Mouse (Mus musculus) T-helper 1 cell (primary cell): Measurements from ENCODE around the gene Wnt4.

Experiments
- in situ Hi-C: fragments of 300-600 bp; cut with MboI, MseI; formaldehyde crosslinking; loops from one replicate; pipeline ENCODE4 v1.15.1; 2025; ENCODE audit warnings: high pct_unique_total_duplicates

The Wnt4 gene

DNA sequence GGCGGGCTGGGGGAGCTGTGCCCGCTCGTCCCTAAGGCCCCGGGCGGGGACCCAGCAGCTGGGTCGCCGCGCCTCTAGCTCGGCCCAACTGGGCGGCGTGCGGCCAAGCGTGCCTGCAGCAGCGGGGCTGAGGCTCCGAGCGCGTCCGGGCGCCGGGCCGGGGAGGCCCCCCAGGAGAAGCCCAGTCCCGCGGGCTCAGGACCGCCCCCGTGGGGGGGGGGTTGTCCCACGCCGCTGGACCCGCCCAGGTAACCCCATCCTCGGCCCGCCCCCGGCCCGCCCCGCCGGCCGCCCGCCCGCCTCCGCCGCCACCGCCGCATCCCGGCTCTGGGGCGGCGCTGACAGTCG is at the start of gene Wnt4:
TSS of gene Wnt4 (plus strand) at position 324 of the 348 bp plus-strand sequence.
- in situ Hi-C loops, result no loop called here

DNA sequence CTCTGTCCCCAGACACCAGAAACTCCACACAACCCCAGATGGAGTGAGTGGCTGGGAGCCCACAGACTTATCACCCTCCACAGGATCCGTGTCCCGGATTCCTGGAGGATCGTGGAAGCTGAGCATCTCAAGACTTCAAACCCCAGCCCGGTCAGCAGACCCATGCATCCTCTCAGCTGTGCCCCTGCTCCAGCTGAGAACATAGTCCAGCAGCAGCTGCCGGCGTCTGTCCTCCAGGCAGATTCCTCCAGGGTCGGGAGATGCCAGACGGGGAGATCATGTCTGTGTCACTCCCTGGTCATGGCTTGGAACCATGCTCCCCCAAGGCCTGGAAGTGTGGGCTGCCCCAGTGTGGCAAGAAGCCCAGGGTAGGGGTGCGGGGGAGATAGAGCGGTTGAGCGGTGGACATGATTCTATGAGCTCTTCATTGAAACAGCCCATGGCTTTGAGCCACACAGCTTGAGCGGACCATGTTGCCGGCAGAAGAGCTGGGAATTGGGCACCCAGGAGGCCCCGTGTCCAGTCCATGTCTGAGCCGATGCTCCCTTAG is 48.6 kb upstream of the Wnt4 start:
- in situ Hi-C loops, result no loop called here

DNA sequence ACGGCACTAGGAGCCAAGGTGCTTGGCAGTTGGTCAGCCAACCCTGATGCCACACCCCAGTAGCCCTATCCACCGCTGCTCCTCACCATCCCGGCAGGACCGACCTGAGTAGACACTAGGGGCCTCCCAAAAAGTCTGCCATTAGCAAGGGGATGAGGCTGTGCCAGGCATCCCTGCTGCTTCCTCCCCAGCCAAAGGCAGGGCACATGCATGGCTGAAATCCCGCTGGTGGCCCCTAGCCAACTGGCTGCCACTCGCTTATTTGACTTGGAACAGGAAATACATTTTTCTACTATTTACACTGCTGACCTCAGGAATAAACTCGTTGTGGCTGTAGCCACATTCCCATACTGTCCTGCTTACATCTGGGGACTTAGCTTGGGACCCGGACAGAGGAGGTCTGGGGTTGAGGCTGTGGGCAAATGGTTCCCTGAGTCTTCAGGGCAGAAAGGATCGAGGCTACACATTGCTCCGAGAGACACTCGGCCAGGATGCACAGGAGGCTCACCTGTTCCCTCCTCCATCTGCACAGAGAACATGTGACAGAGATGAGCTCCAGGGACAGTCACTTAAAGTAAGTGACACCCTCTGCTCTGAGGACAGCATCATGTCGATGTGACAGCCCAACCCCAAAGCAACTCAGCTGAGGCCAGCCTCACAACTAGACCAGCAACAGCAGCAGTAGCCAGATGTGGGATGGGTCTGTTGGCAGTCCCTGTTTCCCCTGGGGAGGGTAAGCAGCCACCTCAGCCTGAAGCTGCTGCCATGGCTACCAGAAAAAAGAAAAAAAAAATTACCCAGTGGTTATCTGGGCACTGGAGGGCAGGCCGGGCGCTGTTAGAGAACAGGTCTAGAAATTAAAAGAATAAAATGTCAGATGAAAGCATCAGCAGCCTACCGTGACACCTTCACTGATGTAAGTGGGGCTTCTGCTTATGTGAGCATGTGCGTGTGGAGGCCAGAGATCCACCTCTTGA is 45.5 kb upstream of the Wnt4 start:
- in situ Hi-C loops, result no loop called here

DNA sequence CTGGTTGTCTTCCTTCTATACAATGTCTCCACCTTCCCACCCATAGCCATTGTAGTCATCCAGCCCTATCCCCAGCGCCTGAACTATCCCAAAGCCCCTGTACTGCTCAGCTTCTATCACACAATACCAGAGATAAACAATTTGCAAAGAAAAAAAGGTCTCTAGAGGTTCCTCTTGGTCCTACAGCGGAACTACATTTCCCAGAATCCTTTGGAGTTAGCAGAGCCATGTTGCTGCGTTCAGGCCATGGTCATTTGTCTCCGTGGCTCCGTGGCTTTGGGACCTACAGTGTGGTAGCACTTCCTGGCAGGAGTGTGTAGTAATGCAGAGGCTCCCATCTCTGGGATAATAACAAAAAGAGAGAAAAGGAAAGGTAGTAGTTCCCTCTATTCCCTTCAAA is 43.7 kb upstream of the Wnt4 start:
- in situ Hi-C loops, result no loop called here

DNA sequence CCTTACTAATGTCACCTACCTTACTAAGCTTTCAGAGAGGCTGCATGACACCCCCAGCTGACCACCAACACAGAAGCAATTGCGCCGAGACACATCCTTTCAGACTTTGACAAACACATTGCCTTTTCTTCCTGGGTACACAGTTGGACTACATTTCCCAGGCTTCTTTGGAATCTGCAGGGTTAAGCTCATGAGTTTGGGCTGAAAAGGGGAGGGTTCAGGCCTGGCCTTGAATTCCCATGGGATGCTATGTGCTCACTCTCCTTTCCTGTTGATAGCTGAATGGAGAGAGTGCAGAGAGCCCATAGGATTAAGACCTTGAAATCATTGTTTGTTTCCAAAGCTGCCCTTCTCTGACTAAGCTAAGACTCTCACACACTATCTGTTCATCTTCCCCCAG is 42.8 kb upstream of the Wnt4 start:
- in situ Hi-C loops, result no loop called here

DNA sequence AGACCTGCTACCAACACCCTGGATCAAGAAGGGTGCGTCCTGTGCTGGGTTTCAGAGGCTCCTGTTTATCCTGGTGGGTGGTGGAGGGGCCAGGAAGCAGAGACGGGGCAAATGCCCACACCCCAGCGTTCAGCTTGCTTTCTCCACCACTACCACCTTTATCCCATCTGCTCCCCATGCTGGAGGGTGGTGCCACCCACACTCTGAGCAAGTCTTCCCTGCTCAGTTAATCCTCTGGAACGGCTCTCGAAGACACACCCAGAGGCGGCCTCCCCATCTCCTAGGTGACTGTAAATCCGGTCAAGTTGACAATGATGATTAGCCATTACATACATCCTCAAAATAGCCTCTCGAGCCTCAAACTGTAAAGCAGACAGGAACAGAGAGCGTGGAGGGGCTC is 41.9 kb upstream of the Wnt4 start:
- in situ Hi-C loops, result no loop called here

DNA sequence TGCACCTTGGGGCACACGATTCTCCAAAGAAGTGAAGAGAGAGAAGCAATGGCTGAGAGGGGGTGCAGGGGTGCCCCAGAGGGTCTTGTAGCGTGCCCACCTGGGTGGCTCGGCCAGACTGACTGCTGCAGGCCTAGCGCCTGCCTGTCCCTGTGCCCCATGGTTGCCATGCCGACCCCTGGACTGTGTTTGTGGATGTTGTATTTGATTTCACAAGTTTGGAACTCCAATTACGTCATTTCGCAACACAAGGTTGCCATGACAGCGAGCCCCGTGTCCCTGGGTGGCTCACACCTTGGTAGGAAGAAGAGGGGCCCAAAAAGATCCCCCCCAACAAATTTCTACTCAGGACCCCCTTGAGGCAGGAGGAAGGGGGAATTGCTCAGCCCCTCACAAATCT is 32.4 kb upstream of the Wnt4 start:
- in situ Hi-C loops, result no loop called here

DNA sequence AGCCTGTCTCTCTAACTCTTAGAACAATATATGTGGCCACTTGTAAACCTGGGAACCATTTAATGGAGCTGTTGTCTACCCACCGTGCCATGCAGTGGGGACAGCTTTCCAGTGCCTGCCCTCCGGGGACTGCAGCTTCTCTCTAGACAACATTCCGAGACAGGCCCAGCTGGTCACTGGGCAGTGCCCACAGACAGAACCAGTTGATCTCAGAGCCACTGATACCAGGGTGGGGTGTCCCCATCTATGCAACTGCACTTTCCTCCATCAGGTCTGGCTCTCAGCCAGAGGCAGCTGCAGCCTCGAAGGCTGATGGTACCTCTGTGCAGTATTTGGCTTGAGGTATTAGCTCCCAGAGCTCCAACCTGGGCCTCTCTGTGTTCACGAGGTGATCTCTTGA is 27.0 kb upstream of the Wnt4 start:
- in situ Hi-C loops, result no loop called here

DNA sequence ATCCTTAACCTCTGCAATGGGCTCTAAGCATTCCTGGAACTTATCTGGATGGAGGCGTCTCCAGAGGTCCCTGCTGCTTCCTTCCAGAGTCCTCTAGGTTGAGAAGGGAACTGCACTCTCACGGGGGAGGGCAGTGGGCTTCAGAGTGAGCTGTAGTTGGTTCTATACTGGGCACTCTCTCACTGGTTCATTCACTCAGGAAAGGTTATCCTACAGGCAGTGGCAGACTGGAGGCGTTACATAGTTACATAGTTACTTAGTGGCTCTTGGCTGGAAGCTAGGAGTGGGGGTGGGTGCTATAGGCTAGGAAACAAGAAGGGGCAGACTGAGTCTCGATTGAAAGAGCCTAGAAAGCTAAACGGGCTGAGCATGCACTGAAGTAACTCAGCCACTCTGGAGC is 26.4 kb upstream of the Wnt4 start:
- in situ Hi-C loops, result no loop called here

DNA sequence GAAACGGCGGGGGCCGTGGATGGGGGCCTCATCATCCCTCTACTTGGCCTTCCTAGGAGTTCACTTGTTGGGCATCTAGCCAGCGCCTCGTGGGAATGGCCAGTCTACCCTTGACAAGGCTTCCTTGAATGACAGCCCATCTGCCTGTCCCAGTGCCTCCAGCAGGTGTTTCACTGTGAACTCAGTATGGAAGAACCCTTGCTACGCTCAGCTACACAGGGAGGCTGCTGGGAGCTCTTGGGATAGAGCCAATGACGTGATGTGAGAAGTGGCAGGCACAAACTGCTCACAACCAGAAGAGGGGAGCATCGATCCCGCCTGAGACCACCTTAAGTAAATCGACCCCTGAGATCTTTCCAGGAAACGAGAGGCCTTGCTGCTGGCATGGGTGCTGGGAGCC is 23.7 kb upstream of the Wnt4 start:
- in situ Hi-C loops, result no loop called here

DNA sequence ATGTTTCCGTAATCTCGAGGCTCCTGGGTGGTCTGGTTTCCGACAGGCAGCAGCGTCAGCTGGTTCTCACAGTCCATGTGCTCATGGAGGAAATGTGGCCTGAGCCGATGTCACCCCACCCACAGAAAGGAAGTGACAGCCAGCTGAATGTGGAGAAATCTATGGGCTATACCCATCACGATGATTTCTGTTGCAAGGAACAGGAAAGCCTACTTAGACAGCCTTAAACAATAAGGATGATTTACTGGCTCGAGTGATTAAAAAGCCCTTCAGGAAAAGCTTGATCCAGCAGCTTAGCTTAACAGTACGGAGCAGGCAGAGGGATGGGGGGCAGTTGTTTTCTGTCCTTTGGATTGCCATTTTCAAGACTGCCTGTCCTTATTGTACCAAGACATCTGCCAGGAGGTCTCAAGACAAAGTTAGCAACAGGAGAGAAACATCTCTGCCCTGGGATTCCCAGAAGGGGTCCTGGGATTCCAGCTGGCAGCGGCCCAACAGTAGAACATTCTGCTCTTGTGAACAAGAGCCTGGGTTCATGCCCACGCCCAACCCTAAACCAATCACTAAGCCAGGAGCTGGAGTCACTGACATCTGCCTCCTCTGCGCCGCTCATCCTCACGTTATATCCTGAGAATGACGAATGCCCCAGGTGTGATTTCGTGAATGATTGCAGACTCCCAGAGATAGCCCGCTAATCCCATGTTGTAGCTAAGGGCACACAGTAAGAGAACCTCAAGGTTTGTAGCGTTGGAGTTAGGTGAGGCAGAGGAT is 22.9 kb upstream of the Wnt4 start:
- in situ Hi-C loops, result no loop called here

DNA sequence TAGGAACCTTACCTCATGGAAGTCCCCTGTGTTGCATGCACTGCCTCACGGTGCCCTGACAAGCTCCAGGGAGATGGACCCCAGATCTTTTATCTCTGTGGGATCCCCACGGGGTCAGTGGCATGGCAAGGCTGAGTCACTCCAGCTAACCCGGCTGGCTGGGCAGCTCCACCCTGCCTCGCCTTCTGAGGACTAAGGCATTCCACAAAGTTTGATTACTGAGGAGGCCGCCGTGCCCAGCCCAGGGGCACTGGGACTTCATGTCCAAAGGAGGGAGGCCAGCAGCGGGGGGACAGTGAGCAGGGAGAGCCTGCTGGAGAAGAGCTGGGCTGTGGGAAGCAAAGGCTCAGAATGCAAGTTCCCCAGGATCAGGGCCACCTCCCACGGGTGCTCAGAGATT is 21.7 kb upstream of the Wnt4 start:
- in situ Hi-C loops, result no loop called here

DNA sequence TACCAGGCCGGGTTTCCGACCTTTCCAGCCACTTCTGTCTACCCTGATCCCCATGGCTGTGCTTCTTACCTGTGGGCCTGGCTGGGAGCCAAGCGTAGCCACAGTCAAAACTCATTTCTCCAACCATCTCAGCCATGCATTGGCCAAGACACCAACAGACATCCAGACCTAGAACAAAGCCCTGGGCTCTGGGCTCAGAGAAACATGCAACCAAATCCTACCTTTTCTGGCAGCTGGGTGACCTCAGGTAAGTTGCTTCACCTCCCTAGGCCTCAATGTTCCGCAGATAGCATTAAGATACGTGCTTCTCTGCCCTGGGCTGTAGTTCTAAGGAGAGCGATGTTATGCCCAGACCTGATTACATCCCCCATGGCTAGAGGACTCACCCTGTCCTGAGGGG is 15.5 kb upstream of the Wnt4 start:
- in situ Hi-C loops, result no loop called here

DNA sequence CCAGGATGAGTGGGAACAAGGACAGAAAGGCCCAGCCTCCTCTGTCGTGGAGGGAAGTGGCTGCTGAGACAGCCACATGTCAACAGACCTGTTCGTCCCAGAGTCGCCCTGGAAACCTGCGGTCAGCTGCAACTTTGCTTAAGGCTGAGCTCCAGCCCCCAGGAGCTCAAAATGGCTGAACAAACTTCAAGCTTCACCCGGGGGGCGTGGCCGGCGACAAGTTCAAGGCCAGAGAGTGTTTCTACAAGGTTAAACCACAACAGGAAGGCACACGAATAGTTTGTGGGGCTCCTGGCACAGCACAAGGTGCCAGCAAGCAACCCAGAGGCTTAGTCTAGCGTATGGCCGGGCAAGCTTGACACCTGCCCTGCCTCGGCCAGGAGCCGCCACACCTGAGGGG is 13.2 kb upstream of the Wnt4 start:
- in situ Hi-C loops, result no loop called here

DNA sequence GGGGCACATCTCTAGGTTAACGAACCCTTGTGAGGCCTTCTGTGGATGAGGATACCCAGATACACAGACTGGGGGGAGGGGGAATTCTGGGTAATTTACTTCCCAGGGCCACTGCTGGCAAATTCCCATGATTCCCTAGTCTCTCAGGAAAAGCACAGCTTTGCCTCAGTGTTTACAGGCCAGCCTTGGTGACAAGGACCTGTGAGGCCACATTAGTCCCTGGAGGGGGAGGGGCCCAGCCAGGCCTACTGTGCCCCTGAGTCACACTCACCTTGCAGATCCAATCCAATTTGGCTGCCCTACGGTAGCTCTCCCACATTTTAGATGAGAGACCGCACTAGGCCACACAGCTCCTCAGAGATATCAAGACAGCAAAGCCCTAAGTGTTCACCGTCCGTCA is 12.2 kb upstream of the Wnt4 start:
- in situ Hi-C loops, result no loop called here

DNA sequence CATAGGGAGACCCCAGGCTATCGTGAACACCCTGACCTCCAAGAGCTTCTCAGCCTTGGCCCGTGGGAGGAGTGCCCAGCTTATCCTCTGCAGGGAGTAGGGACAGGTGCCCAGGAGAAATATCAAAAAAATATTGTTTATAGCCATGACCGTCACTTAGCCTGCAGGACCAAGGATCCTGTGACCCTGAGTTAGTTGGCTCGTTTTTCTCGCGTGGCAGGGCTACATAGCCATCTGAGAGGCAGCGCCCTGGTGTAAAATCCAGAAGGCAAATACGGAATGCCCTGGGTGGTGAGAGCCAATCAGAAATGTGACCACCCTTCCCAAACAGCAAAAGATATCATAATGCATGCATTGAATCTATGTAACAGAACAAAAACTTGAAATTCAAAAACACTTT is 8.7 kb upstream of the Wnt4 start:
- in situ Hi-C loops, result no loop called here

DNA sequence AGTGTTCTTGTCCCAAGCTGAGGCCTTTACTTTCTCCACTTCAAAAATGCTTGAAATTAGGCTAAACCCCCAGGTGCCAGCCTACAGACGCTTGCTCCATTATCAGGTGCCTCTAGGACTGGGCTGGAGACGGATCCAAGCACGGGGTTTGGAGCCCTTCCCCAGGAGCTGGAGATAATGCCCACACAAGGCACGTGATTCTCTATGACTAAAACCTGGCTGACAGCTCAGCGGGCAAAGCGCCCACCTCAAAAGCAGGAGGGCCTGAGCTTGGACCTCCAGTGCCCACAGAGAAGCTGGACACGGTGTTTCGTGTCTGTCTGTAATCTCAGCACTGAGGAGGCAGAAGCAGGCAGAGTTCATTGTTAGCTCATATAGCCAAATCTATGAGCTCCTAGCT is 5.4 kb upstream of the Wnt4 start:
- in situ Hi-C loops, result no loop called here

DNA sequence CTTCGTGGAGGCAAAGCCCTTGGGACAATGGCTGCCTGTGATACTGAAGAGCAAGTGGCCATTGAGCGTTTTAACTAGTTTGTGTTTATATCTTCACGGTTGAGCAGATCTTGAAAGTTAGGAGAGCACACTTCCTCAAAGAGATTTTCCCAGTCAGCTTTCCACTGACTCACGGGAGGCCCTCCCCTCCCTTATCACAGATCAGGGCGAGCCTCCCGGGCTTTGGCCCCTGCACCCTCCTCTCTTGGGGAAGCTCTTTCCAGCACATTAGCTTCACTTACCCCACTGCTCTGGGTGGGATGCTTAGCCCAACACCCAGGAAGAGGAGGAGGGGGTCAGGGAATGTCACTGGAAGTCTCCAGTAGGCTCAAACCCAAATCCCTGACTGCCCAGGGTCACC is 3.0 kb upstream of the Wnt4 start:
- in situ Hi-C loops, result no loop called here

DNA sequence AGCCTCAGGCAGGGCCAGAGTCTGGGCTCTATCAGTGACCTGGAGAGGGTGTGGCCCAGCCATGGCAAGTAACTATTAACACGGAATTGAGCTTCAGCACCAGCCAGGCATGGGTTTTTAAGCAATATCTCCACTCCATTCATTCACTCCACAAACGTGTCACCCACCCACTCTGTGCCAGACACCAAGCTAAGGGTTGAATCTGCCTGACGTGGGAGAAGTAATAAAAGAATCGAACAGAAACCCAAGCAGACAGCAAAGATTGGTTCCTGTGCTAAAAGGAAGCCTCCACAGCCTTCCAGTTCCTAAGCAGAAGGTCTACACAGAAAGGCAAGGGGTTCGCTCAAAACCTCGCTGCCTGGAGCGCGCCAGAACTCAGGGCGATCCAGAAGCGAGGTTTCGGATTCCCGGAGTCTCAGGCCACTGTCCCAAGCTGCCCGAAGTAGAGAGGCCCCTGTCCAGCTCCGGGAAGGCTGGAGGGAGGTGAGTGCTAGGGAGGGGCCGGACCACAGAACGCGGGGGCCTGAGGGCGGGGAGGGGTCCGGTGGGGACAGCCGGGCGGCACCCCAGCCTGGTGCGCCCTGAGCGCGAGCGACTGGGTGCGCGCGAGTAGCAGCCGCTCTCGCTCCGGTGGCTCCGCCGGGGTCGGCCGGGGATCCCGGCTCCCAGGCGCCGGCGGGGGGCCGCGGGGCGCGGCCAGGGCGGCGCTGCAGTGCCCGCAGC is 685 bp upstream of the Wnt4 start:
- in situ Hi-C loops, result no loop called here

DNA sequence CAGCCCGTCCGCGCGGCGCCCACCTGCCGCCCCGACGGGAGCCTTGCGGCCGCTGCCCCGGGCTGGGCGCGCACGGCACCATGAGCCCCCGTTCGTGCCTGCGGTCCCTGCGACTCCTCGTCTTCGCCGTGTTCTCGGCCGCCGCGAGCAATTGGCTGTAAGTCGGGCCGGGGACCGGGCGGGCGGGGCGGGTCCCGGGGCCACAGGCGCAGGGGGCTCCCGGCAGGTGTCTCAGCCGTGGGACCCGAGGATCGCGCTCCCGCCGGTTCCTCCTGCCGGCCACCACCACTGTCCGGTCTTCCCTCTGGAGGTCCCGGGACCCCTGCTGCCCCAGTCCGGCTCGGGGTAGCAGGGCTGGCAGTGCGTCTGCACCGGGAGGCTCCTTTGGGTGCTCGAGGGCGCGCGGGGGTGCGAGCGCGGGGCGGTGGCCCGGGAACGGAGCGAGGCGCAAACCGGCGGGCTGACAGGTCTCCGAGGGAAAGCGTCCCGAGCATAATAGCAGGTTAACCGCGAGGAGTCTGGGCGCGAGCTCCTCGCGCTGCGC is 383 bp downstream of the Wnt4 start:
- in situ Hi-C loops, result no loop called here

DNA sequence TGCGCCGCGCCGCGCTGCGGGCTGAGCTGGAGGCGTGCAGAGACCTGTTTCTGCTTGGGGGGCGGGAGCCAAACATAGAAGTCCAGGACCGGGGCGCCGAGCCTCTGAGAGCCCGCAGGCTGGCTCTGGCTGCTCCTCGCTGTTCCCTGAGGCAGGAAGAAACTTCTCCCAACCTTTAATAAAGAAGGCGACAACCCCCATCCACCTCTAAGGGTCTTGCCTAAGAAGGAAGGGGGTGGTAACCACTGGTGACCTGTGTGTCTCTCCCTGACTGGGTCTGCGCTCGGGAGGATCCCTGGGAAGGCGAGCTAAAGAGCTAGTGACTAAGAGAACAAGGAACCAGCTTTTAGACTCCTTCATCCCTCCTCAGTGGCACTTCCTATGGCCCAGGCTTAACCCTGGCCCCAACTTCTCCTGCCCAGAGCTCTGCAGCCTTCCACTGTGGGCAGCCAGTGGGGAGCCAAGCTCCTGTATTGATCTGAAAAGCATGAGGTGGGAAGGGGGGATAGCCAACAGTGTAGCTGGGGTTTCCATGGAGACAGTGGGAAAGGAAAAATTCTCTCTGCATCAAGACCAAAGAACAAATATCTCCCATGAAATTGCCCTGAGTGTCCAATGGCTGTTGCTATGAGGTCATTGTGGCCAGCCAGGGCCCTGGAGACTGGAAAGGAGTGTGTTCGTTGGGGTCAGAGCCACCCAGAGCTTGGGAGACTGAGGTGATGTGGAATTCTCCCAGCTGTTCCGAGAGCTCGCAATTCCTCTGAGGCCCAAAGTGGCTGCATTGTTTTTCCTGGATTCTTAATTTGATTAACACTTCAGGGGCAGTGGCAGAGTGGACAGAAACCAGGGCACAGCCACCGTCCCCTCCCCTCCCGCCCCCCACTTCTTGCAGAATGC is 1.1 kb downstream of the Wnt4 start:
- in situ Hi-C loops, result no loop called here
